Mouse (Mus musculus): ENCODE results near the gene Lrch1. TPM values are rescaled to one million over a fixed set of nuclear protein-coding genes. Genes with fewer than 3 reads are reported as not detected.

Gene Lrch1
- 4.1 and 4.9 TPM in 2 replicates for polyA plus RNA-seq (2012; rRNA removed; ENCODE audit: low replicate concordance)

DNA sequence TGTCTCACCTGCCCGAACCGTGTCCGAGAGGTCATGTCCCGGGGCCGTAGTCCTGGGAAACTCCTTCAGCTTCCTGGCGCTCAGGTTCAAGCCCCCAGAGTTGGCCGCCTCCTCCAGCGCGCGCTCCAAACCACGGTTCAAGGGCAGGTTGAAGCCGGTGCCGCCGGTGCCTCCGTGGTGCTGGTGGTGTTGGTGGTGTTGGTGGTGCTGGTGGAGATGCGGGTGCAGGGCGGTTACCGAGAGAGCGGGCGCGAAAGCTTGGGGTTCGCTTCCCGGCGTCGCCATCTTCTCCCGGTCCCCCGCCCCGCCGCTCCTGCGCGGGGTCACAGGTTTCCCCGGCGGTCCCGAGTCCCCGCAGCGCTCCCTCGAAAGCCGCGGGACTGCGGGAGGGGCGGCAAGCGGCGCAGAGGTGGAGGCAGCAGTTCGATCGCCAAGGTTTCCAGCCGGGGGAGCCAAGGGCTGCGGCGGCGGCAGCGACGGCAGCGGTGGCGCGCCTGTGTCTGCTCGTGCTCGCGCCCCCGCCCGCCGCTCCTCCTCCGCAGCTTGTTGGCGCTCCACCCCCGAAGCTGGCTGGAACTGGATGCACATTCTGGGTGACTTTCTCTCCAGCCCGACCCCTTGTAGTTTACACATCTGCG is at the start of gene Lrch1:
Lrch1 (minus strand) TSS at position 501 of the 638 bp plus-strand sequence.

DNA sequence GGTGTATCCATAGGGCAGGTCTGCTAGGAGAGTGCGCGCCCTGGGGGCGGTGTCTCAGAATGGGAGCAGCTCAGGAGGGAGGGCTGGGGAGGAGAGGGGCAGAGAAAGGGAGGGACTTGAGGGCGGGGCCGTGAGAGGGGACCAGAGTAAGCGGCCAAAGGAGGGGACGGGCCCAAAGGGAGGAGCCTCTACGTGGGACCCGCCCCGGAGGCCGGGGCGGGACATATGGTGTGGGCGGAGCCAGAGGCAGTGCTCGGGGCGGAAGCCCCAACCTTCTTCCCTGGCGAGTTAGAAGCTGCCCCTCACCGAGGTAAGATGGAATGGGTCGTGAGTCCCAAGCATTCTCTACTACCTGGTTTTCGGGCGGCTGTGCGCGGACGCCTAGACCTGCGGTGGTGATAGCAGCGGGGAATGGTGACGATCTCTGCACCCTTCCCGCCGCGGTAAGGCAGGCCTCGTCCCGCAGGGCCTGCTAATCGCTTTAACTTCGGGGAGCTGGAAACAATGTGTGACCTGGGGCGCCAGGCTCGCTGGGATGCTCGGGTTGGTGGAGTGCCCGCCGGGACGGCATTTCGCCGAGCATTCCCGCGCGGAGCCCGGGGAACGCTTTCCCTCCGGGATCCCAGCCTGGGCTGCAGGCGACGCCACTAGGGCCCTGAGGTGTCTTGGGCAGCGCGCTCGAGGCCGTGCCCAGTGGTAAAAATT is 215.4 kb downstream of the Lrch1 start, which contains the start of gene Esd:
Esd (plus strand) TSS at position 219 of the 705 bp plus-strand sequence.

Other genes starting within 250 kb of the Lrch1 start
- 23.6 and 35.1 TPM in 2 replicates for gene Esd, start 215.6 kb downstream of the Lrch1 start, polyA plus RNA-seq (2012; rRNA removed; ENCODE audit: low replicate concordance)
- 0.19 and 0.37 TPM in 2 replicates for gene Rubcnl, start 68.2 kb upstream of the Lrch1 start, polyA plus RNA-seq (2012; rRNA removed; ENCODE audit: low replicate concordance)
- gene Lrrc63, start 183.0 kb upstream of the Lrch1 start, polyA plus RNA-seq (2012; rRNA removed; ENCODE audit: low replicate concordance) = not detected in 2 replicates
- gene Lcp1, start 183.2 kb upstream of the Lrch1 start, polyA plus RNA-seq (2012; rRNA removed; ENCODE audit: low replicate concordance) = 1.9 and 2.0 TPM in 2 replicates

All from duodenum, adult 2 months (tissue).